Mouse (Mus musculus) thymus, adult 2 months (tissue): Measurements from ENCODE around the gene Gsk3b.

Experiments
- CTCF ChIP-seq: fragments of 200-500 bp; IDR thresholded peaks from 2 replicates; pipeline ENCODE4 v1.5.1; 2012; ENCODE audit warnings: mild to moderate bottlenecking, control low read depth, low read length, moderate library complexity, borderline replicate concordance; ENCODE audit not compliant: control insufficient read depth, poor library complexity, insufficient read depth; ENCODE audit errors: extremely low read depth
- POLR2A ChIP-seq: fragments of 200-500 bp; IDR thresholded peaks from 2 replicates; pipeline ENCODE4 v1.6.1; 2012; ENCODE audit warnings: mild to moderate bottlenecking, low read length, control low read depth, moderate library complexity; ENCODE audit not compliant: control insufficient read depth, poor library complexity, insufficient read depth; ENCODE audit errors: extremely low read depth

GRCm38 (mm10) chr16:38131041-38131440, 42.2 kb downstream of the Gsk3b start:
- TF ChIP-seq POLR2A (no peak), CTCF (no peak)
